Mouse (Mus musculus) cerebellum, adult 8-10 months (tissue): ENCODE results near the gene Ptpn14.

Experiments used
- DNase-seq: peaks from one replicate; pipeline ENCODE4 v3.0.0; 2022

Gene Ptpn14

GRCm38 (mm10) chr1:189772707-189773106, 44.6 kb downstream of the Ptpn14 start:
- DNase-seq, result no peak

- no peak for DNase-seq
Measured at GRCm38 (mm10) chr1:189774778-189775177, 46.7 kb downstream of the Ptpn14 start.

GRCm38 (mm10) chr1:189777207-189777606, 49.1 kb downstream of the Ptpn14 start:
- no peak for DNase-seq

- no peak for DNase-seq
Measured at GRCm38 (mm10) chr1:189778343-189778742, 50.3 kb downstream of the Ptpn14 start.

GRCm38 (mm10) chr1:189779226-189779625, 51.2 kb downstream of the Ptpn14 start:
- DNase-seq, result no peak

- DNase-seq, result no peak
Measured at GRCm38 (mm10) chr1:189781721-189782345, 53.8 kb downstream of the Ptpn14 start.

- no peak for DNase-seq
Measured at GRCm38 (mm10) chr1:189782709-189783108, 54.6 kb downstream of the Ptpn14 start.

GRCm38 (mm10) chr1:189784503-189784902, 56.4 kb downstream of the Ptpn14 start:
- DNase-seq, result no peak

GRCm38 (mm10) chr1:189786707-189787485, 58.8 kb downstream of the Ptpn14 start:
- DNase-seq, result no peak

GRCm38 (mm10) chr1:189789545-189789944, 61.5 kb downstream of the Ptpn14 start:
- no peak for DNase-seq

- DNase-seq, result no peak
Measured at GRCm38 (mm10) chr1:189790666-189791065, 62.6 kb downstream of the Ptpn14 start.

GRCm38 (mm10) chr1:189791534-189792217, 63.6 kb downstream of the Ptpn14 start:
- DNase-seq, result no peak

- DNase-seq, result no peak
Measured at GRCm38 (mm10) chr1:189792560-189793195, 64.6 kb downstream of the Ptpn14 start.

GRCm38 (mm10) chr1:189798949-189799348, 70.9 kb downstream of the Ptpn14 start:
- DNase-seq, result no peak

GRCm38 (mm10) chr1:189800211-189800961, 72.3 kb downstream of the Ptpn14 start:
- no peak for DNase-seq

GRCm38 (mm10) chr1:189801303-189801702, 73.2 kb downstream of the Ptpn14 start:
- no peak for DNase-seq

- no peak for DNase-seq
Measured at GRCm38 (mm10) chr1:189802575-189802974, 74.5 kb downstream of the Ptpn14 start.

- no peak for DNase-seq
Measured at GRCm38 (mm10) chr1:189803742-189804141, 75.7 kb downstream of the Ptpn14 start.

GRCm38 (mm10) chr1:189806533-189807297, 78.6 kb downstream of the Ptpn14 start:
- DNase-seq, result no peak

GRCm38 (mm10) chr1:189808015-189808414, 79.9 kb downstream of the Ptpn14 start:
- no peak for DNase-seq

- no peak for DNase-seq
Measured at GRCm38 (mm10) chr1:189808453-189808852, 80.4 kb downstream of the Ptpn14 start.

- DNase-seq, result no peak
Measured at GRCm38 (mm10) chr1:189811778-189812177, 83.7 kb downstream of the Ptpn14 start.
